Mouse (Mus musculus) cortical plate, adult 2 months (tissue): ENCODE measurements at regions not wholly inside any gene's neighbourhood (a gene's known extent, or its start where the extent isn't known, plus 50 kb on each side); places are given as distances from the start of the nearest gene placed in this dataset.

Experiments used
- CTCF ChIP-seq: fragments of 200-500 bp; IDR thresholded peaks from 2 replicates; pipeline ENCODE4 v1.5.1; 2011; ENCODE audit warnings: mild to moderate bottlenecking, control low read depth, low read length; ENCODE audit not compliant: insufficient read depth; ENCODE audit errors: extremely low read depth
- POLR2A ChIP-seq: fragments of 200-500 bp; IDR thresholded peaks from 2 replicates; pipeline ENCODE4 v1.6.1; 2011; ENCODE audit warnings: mild to moderate bottlenecking, low read length, control low read depth; ENCODE audit not compliant: insufficient read depth; ENCODE audit errors: extremely low read depth

GRCm38 (mm10) chr6:36286664-36287063 is 101.2 kb upstream of the Chrm2 start:
- TF ChIP-seq CTCF (no peak), POLR2A (no peak)
